Mouse (Mus musculus) heart, adult 2 months (tissue): ENCODE data around the gene Usmg5.

ENCODE experiments used
- CTCF ChIP-seq: fragments of 200-600 bp; IDR thresholded peaks from 2 replicates; pipeline ENCODE4 v1.8.1; 2022; ENCODE audit warnings: antibody characterized with exemption, mild to moderate bottlenecking, moderate library complexity
- POLR2A ChIP-seq: fragments of 200-500 bp; IDR thresholded peaks from 2 replicates; pipeline ENCODE4 v1.6.1; 2011; ENCODE audit warnings: mild to moderate bottlenecking, low read depth, low read length, control low read depth; ENCODE audit not compliant: insufficient read depth

- TF ChIP-seq POLR2A (no peak), CTCF (no peak)
These were observed 45.1 kb upstream of the Usmg5 start for GRCm38 (mm10) chr19:47135568-47135967.
